Mouse (Mus musculus) heart, adult 8-10 months (tissue): ENCODE results near the gene Arl15. TPM values are rescaled to one million over a fixed set of nuclear protein-coding genes. Genes with fewer than 3 reads are reported as not detected.
"Not testable (repeated sequence)": the region's sequence is repeated elsewhere in the genome, so short reads cannot be mapped to it uniquely, and the experiment has no call there.

Experiments
- DNase-seq: peaks from one replicate; pipeline ENCODE4 v3.0.0; 2022; ENCODE audit warnings: low spot score
- total RNA-seq, 4 experiments: library from RNA; stranded (reverse); gene quantifications; 2 replicates each; pipeline ENCODE4 v1.2.4; 2022

Arl15 gene
- 1 to 10 TPM; 7.1 to 8.2 (median 8.0) TPM for total RNA-seq

DNA sequence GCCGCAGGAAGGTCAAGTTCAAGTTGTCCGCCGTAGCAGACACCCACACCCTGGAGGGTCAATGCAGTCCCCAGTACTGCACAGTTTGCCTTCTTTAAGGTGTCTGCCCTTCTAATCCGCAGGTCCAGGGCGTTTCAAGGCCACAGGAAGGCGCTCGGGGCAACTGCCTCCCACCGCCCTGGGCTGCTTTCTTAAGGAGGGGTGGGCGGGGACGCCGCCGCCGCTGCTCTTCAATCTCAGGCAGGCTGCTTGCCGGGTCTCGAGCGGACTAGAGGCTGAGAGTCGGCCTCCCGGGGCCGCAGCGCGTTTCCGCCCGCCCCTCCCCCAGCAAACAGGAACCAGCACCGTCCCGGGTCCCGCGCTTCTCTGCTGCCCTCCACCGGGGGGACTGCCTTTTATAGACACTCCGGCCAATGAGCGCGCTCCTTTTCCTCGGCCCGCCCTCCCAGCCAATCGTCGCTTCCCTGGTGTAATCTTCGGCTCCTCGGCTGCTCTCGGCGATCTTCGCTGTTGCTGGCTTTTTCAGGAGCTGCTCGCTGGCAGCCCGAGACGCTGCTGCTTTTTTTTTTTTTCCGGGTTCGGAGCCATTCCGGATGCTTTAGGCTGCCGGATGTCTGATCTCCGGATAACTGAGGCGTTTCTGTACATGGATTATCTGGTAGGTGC, at the start of gene Arl15:
Gene Arl15, plus strand, starts transcription at position 467 of the 666 bp plus-strand sequence.
- DNase-seq = peak; percentile 98

DNA sequence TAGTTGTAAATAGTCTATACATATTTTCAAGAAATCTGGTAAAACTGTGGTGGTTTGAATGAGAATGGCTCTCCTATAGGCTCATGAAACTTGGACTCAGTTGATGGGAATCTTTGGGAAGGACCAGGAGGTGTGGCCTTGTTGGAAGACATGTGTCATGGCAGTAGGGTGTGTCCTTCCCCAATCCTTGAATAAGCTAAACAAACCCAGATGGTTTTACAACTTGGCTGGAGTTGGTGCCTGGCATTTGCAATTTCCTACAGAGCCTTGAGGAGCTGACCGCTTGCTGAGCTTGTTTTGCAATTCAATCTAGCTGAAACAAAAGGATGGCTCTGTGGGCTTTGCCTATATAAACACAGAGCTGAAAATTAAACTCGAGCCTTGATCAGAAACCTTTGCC, 49.0 kb upstream of the Arl15 start:
- no peak for DNase-seq

DNA sequence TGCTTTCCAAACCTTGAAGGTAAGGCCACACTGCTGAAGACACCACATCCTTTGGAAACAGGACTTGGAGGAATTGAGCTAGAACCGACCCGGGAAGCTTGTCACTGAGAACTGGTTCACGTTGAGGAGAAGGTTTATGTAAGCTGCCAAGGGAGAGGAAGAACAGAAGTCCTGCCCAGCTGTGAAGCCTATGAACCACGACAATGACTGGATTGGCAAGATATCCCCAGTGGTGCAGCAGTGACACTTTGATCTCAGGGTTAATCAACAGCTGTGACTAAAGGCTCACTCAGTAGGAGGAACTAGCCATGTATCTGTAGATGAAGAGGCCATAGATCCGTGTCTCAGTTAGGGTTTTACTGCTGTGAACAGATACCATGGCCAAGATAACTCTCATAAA, 43.5 kb upstream of the Arl15 start:
- no peak for DNase-seq

DNA sequence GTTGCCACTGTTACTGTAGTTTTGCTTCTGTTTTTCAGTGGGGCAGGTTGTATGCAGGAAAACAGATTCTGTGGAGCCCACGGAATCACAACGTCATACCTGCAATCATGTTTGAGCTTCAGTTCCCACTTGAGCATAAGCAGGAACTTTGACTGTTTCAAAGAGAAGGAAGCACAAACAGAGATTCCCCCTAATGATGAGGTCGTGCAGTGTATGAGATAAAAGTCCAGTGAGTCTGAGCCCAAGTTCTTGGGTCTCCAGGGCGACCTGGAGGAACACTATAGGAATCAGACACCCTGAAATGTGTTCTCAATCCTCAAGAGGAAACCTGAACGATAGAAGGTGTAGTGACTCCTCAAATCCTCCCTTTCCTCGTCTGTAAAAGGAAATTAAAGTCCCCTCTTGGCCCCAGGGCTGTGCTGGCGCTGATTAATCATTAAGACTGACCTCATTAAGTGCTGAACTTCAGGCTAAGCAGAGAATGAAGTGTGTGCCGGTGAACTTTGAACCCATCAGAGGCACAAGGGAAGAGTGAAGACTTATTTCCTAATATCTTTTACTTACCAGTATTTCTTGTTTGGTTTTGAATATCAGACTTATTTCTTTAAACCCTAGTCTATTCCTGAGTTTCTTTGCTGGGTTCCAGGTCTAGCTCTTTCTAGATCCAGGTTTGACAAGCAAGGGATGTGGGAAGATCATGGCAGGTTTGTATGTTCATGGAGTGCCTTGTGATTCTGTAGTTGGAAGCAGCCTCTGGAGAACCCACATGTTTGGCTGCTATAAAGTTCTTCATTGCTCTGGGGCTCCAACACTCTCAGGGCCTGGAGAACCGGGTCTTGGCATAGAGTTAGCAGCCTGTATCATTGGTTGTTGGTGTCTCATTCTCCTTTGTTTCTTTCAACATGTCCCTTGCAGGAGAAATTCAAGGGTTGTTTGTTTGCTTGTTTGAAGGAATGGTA, 39.3 kb upstream of the Arl15 start:
- DNase-seq = no peak

DNA sequence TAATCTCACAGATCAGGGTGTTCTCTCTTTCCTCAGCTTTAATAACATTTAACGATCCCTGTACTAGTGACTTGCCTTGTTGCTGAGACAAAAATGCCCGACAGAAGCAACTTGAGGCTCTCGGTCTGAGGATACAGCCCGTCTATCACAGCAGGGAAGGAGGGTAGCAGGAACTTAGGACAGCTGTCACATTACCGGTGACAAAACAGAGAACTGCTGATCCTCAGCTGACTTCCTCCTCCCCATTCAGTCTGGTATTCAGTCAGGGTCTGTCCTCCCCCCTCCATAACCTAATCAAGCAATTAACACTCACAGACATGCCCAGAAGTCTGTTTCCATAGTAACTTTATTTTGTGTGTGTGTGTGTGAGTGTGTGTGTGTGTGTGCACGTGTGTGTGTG, 38.5 kb upstream of the Arl15 start:
- DNase-seq = no peak

DNA sequence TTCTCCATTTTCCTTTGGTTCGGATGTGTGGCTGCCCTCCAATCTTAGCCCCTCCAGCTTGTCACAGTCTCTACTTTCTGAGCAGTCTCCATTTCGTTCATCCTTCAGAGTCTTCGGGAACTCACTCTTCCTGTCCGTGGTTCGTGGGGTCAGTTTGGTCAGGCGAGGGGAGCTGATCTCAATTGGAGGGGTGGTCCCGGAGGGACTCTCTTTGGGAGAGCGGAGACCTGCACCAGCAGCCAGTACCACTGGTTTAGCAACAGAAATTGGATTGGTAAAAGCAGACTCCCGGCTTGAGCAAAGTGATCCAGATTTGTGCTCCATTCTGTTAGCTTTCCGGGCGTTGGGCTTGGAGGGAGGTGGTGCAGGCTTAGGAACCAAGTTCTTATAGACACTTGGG, 32.6 kb upstream of the Arl15 start:
- no peak for DNase-seq

DNA sequence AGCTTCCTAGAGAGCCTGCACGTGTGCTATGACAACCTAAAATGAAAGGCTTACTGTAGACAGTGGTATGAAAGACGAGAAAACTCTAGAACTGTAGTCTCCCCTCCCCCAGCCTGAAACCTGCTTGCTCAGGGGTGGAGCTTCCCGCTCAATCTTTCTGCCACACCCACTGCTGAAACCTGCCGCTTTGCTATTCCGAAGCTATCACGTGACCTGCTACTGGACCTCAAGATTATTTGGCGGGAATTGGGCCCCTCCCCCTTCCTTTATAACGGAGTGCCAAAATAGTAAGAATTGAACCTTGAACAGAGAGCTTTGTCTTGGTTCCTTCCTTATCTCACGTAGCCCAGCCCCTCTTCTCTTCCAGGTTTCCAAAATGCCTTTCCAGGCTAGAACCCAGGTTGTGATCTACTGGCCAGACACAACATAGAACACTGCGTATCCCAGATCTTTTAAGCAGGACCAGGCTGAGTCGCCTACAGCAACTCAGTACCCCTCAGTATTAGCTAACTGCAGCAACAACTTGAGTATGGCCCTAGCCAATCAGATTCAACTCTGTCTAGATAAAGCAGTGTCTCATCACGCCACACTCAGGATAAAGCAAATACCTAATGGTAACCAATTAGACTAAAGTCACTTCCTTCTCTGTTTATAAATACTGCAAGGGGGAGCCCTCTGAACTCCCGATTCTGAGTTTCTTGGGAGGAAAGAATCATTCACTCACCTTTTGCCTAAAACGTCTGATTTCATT, 31.4 kb upstream of the Arl15 start:
- DNase-seq = no peak

DNA sequence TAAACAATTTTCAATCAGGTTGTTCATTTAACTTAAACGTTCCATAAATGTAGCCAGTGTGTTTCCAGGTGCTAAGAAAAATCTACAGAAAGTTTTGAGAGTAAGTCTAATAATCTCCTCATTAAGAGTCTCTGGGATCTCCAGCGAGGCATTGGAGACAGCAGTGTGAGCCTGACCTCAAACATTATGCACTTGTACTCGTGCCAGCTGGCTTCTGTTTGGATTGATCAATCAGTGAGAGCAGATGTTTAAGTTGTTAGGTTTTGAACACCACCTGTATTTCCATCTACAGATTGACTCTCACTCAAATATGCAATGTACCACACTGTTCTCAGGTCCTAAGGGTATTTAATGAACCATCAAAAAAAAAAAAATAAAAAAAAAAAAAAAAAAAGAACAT, 28.9 kb upstream of the Arl15 start:
- DNase-seq = no peak

DNA sequence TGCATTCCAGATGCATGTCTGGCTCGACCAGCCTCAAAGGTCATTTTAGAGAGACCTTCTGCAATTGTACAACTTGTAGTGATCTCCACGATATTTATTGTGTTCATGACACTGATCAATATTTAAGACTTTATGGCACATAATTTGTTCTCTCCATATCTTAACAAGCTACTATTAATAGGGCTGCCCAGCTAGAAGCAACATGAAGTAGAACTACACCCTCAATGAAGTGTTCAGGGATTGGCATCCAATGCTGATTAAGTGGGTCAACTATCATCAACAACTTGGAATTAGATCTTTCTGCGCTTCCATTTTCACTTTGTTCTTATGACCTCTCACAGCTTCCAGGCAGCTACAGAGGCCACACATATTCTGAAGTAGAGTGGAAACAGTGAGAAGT, 24.5 kb upstream of the Arl15 start:
- DNase-seq = no peak

DNA sequence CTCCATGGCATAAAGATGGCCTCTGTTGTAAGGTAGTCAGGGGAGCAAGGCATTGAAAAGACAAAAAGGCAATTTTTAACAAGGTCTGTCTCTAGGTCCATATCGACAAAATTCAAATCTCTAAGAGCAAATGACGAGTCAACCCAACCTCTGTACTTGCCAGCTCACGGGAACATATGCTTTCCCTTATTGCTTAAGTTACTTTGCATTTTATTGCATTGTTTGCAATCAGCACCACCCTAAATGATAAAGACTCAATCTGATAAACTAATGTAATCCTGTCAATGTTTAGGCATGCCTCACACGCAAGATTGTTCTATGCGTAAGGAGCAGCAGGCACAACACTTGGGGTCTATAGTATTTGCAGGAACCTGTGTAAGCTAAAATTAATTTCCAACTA, 24.0 kb upstream of the Arl15 start:
- DNase-seq = no peak

DNA sequence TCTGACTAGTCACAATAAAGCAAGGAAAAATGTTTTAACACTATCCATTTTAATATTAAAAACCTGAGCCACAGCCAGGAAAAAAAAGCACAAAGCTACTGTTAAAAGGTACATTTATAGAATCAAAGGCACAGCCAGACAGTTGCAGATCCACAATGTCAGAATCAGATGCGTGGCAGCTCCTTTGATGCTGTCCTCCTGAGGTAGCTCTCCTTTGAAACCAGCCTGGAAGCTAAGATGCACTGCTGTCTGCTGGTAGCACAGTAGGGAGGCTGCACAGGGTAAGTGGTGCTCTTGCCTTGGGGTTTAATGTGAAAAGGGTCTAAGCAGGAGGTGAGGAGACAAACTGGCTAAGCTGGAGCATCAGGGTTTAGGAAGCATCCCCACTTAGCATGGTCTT, 23.0 kb upstream of the Arl15 start:
- no peak for DNase-seq

DNA sequence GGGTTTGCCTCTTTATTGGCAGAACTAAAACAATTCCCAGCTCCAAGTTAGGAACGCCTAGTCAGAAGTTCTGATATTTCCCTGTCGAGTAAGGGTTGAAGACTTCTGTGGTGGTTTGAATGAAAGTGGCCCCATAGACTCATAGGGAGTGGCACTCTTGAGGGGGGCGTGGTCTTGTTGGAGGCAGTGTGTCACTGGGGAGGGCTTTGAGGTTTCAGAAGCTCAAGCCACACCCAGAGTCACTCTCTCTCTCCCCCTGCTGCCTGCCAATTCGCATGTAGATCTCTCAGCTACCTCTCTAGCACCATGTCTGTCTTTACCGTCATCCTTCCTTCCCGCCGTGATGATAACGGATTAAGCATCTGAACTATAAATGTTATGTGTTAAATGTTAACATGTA, 19.5 kb upstream of the Arl15 start:
- DNase-seq = no peak

DNA sequence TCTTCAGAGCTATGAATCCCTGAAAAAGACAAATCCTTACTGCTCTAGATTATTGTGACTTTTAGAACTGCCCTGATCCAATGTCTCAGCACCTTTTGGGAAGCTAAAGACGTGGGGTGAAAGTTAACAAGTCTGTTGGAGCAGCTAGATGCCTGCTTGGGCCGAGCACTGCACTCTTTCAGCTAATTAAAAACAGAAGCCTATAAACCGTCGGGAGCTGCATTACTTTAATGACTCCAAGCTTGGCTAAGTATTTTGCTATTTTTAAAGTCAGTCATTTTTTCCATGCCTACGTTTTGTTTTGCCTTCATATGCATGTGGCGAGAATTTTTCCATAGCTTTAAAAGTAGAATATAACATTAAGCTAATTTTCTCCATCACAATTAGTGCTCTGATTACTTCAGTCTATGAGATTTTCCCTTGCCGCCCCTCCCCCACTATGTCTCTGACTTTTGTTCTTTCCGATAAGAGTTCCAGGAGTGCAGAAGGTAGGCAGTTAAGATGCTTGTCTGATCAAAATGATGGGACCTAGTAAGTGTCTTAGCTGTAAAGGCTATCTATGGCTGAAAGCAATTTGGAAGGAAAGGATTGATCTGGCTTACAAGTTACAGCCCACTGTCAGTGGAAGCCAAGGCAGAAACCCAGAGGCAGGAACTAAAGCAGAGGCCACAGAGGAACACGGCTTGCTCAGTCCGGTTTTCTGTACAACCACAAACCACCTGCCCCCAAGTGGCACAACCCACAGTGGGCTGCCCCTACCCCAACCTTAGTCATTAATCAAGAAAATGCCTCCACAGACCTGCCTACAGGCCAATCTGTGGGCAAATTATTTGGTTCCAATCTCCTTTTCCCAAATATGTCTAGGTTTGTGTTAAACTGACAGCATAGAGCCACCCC, 18.8 kb upstream of the Arl15 start:
- DNase-seq = no peak

DNA sequence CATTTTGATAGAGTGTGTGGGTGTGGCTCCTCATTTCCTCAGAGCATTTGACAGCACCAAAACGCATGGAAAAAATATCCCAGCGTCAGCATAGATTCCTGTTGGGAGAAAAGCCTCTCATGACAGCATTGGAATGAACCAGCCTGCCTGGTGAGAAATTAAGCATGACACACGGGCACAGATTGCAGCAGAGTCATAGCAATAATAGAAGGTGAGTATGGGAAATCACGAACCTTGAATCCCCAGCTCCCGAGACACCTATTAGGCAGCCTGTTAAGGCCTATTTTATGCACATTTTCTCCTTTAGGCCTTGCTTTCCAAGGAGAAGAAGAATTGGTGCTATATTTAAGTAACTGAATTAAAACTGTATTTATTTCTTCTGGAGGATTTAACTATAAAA, 8.5 kb upstream of the Arl15 start:
- no peak for DNase-seq

DNA sequence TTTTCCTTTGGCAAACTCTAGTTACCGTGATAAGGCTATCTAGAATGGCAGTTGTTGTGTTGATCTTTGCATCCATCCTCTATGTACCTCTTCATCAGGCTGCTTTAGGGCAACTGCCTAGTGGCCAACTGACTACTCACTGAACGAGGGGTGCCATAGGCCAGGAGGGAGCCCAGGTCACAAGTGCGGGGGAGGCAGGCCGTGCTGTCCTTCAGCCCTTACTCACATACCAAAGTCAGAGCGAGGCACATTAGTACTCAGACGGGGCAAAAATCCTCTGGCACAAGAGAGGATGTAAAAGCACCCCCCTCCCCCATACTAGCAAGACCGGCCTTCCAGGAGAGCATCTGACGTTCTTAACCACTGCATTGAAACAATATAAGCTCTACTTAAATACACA, 7.2 kb upstream of the Arl15 start:
- DNase-seq = no peak

DNA sequence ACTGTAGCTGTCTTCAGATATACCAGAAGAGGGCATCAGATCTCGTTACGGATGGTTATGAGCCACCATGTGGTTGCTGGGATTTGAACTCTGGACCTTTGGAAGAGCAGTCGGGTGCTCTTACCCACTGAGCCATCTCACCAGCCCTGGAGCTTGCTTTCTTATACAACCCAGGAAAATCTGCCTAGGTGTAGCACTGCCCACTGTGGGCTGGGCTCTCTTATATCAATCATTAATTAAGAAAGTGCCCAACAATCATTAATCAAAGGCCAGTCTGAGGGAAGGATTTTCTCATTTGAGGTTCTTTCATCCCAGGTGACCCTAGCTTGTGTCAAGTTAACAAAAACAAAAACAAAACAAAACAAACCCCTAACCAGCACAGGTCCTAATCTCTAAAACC, 4.3 kb upstream of the Arl15 start:
- DNase-seq = not testable (repeated sequence)

DNA sequence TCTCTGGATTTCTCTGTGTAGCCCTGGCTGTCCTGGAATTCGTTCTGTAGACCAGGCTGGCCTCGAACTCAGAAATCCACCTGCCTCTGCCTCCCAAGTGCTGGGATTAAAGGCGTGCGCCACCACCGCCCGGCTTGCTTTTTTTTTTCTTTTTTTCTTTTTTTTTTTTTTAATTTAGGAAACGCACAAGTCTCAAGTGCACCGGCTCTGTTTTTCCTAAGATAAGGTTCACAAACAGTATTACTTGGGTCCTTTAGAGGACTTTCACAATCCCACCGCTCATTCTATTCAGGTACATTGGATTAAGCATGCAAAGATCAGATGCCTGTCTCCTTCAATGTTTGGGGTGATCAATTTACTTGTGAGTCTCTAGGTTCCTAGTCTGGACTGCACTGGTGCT, 668 bp upstream of the Arl15 start:
- DNase-seq = no peak

DNA sequence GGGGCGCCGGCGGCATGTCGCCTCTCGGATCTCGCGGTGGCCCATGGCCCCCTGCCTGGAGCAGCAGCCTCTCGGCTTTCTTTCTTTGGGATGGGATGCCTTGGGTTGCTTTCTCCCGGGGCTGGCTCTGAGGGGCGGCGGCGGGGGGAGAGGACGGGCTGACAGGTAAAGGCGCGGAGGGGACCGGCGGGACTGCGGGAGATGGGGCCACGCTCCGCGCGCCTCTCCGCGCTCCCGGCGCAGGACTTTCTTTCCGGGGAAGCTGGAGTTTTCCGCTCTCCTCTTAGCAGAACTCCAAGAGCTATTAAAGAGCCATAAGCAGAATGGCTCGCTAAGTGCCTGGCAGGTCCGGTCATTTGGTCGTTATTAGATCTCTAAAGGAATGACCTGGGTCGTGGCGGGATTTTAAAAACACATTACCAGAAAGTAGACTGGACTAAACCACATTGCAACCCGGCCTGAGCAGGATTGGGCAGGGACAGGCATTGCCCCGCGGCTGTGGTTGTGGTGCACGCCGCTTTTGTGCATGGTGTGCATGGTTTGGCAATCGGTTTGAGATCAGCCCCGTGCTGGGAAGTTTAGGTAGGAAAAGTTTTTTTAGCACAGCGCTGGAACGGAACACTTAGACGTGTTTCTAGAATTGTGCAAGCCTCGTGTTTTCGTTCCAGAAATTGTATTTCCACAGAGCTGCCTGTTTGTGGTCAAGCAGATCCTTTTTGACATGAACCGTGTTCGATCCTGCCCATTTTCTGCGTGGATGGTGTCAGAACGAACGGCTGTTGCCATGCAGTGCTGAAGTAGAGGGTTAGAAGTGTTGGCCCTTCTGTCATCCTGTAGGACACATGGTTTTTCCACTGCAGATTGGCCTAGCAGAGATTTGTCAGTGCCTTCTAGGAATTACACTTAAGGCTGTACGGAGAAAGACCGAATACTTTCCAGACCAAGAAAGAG, 675 bp downstream of the Arl15 start:
- peak; percentile 49 for DNase-seq

DNA sequence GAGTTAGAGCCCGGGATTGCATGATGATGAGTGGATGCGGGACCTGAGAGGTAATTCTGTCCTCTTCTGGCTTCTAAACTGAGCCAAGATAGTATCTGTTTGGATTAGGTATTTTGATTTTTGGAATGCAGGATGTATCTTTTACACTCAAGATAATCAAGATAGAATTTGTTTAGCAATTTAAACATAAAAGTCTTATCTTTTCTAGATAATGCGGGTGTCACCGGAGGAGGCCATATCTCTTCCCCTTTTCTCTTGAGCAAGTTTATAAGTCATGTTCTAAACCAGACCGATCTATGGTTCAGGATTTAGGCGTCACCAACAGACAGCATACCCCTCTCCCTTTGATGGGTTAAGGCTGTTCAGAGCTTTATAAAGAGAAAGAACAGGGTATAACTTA, 3.1 kb downstream of the Arl15 start:
- DNase-seq = no peak

DNA sequence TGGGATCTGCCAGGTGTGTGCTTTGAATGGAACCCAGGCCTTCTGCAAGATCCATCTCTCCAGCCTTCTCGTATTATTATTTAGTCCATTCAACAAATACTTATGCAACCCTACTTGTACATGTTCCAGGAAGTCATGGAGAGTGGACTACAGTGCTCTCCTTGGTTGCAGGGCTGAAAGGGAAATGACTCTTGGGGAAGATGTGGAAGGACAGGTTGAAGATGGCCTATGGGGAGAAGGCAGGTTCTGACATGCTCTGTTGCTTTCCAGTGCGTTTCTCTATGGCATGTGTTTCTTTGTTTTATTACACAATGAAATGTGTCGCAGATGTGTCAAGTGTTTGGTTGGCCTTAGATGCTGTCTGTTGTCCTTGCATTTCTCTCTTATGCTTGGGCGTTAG, 5.1 kb downstream of the Arl15 start:
- no peak for DNase-seq
